Mouse (Mus musculus): ENCODE results near the gene Kdm7a.

DNA sequence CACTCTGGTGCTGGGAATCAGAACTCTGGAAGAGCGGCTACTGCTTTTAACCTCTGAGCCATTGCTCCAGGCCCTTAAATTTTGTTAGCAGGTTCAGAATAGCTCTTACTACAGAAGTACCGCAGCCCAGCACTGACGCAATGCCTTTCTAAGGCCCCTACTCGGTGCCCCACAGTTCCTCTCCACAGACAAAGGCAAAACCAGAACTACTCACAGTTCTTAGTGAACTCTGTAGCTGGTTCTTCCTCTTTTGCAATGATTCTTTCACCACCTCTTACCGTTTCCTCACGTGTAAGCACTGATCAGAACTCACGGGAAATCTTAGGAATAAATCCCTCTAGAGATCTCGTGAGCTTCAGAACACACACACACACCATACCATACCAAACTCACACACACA is 24.1 kb upstream of the Kdm7a start:
- TF ChIP-seq POLR2A (IDR thresholded peaks at IDR 0.05; ENCODE audit: extremely low read depth, insufficient read depth, low read length) (no peak), CTCF (IDR thresholded peaks at IDR 0.05; ENCODE audit: extremely low read depth, insufficient read depth, low read length) (no peak)
